In the genomic region with DNA sequence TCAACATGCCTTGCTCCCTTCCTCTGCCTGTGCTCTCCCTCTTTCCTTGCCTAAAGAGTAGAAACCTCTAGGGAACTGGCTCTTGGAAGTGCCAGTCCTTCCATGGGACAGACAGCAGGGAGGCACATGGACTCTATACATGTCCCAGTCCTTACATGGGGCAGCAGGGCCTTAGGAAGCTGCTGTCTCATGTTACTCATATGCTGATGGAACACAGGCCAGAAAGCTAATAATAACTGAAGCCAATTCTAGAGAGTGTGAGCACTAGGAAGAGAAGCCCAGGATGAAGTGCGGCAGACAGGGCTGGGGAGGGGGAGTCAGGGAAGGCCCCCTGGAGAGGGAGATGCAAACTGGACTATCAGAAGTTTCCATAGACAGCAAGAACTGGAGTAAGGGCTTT, we compare ENCODE assay signal across 21 mouse cellular contexts. TPM values are rescaled to one million over a fixed set of nuclear protein-coding genes. Genes with fewer than 3 reads are reported as not detected.
DNase-seq lines count a peak whose midpoint lies in the region; ATAC-seq and TF ChIP-seq lines count a peak whose summit lies in the region.
"Had no signal": no experiment of that assay in that cellular context is flagged by ENCODE, and none has a peak within 500 bp of the region (broad histone marks: within the 10 kb centered on the region; RNA-seq: fewer than 3 reads in every experiment).

No protein-coding gene starts in this region.

- no peaks in the 10 kb centered on the region for H3K9me3 ChIP-seq in heart, embryonic 10.5 days
- no peaks in the 10 kb centered on the region for H3K9me3 ChIP-seq in heart, embryonic 16.5 days (replicated peaks; ENCODE audit: control insufficient read depth, low read length)
- H3K9me3 ChIP-seq in intestine, embryonic 15.5 days, result no peaks in the 10 kb centered on the region
- no peaks in the 10 kb centered on the region for H3K9me3 ChIP-seq in stomach, embryonic 16.5 days (replicated peaks; ENCODE audit: control insufficient read depth, low read length)
- H3K9me3 ChIP-seq: embryonic facial prominence, embryonic 15.5 days; hindbrain, embryonic 10.5 days; midbrain, embryonic 15.5 days; neural tube, embryonic 13.5 days had no signal

- H3K9ac ChIP-seq in heart, adult 2 months (ENCODE audit: low read depth, low read length), result no peak overlapping the region
- 0 out of 2 replicates have a peak overlapping the region, but pooled peaks have one; percentile 5 for H3K9ac ChIP-seq in heart, embryonic 16.5 days (ENCODE audit: low read length)
- no peak overlapping the region for H3K9ac ChIP-seq in intestine, embryonic 15.5 days
- H3K9ac ChIP-seq in stomach, embryonic 16.5 days (ENCODE audit: low read length), result 0 out of 2 replicates have a peak overlapping the region, but pooled peaks have one; percentile 22
- H3K9ac ChIP-seq: embryonic facial prominence, embryonic 15.5 days; midbrain, embryonic 15.5 days; neural tube, embryonic 13.5 days had no signal

- intact Hi-C loops in heart, adult 2 months (cut with DNase I), result no loop called here

- H3K79me2 ChIP-seq in heart, adult 2 months (replicated peaks; ENCODE audit: control insufficient read depth, insufficient read depth, low read length), result no peaks in the 10 kb centered on the region

- H3K27me3 ChIP-seq in heart, embryonic 10.5 days (ENCODE audit: insufficient read depth, poor library complexity, severe bottlenecking), result 0 out of 2 replicates have a peak, but pooled peaks cover 11% of the 10 kb centered on the region
- H3K27me3 ChIP-seq in heart, adult 2 months (ENCODE audit: control insufficient read depth, insufficient read depth, low read length), result no peaks in the 10 kb centered on the region
- no peaks in the 10 kb centered on the region for H3K27me3 ChIP-seq in heart, embryonic 16.5 days (ENCODE audit: control insufficient read depth, insufficient read depth, low read length)
- no peaks in the 10 kb centered on the region for H3K27me3 ChIP-seq in intestine, embryonic 15.5 days (replicated peaks)
- no peaks in the 10 kb centered on the region for H3K27me3 ChIP-seq in stomach, embryonic 16.5 days (ENCODE audit: control insufficient read depth, insufficient read depth, low read length)
- H3K27me3 ChIP-seq: embryonic facial prominence, embryonic 15.5 days; midbrain, embryonic 15.5 days; neural tube, embryonic 13.5 days had no signal

- TF ChIP-seq CTCF in heart, adult 2 months (IDR thresholded peaks at IDR 0.05), result no peak

- no peak for TF ChIP-seq EP300 in heart, adult 2 months (IDR thresholded peaks at IDR 0.05; ENCODE audit: insufficient read depth, low read depth, low read length)

- no peak for DNase-seq in heart, embryonic 10.5 days (ENCODE audit: low spot score)
- no peak for DNase-seq in heart, adult 2 months
- DNase-seq in heart, adult 8-10 months (ENCODE audit: low spot score), result no peak
- no peak for DNase-seq in lung, postnatal 4 days
- DNase-seq: adrenal gland, postnatal 36 days; cerebellum, adult 9-10 months; kidney, adult 18-20 months; left cerebral cortex, postnatal 4 days; retina, postnatal 1 day had no signal

- peaks cover 69% of the 10 kb centered on the region for H3K4me1 ChIP-seq in heart, embryonic 10.5 days
- peaks cover 3% of the 10 kb centered on the region for H3K4me1 ChIP-seq in heart, adult 2 months (ENCODE audit: control insufficient read depth, insufficient read depth, low read length)
- H3K4me1 ChIP-seq in heart, embryonic 16.5 days (ENCODE audit: control insufficient read depth, insufficient read depth, low read length), result peaks cover 27% of the 10 kb centered on the region
- peaks cover 27% of the 10 kb centered on the region for H3K4me1 ChIP-seq in intestine, embryonic 15.5 days (replicated peaks)
- H3K4me1 ChIP-seq in stomach, embryonic 16.5 days (ENCODE audit: control insufficient read depth, insufficient read depth, low read length), result peaks cover 12% of the 10 kb centered on the region

- H3K4me3 ChIP-seq in heart, embryonic 10.5 days, result no peak overlapping the region
- H3K4me3 ChIP-seq in heart, adult 2 months, result no peak overlapping the region
- no peak overlapping the region for H3K4me3 ChIP-seq in heart, embryonic 16.5 days (ENCODE audit: low read length)
- H3K4me3 ChIP-seq in intestine, embryonic 15.5 days (replicated peaks), result no peak overlapping the region
- H3K4me3 ChIP-seq in stomach, embryonic 16.5 days (replicated peaks; ENCODE audit: low read length), result no peak overlapping the region
- H3K4me3 ChIP-seq: embryonic facial prominence, embryonic 15.5 days; hindbrain, embryonic 10.5 days; midbrain, embryonic 15.5 days; myocyte; neural tube, embryonic 13.5 days had no signal

- no peak overlapping the region for H3K4me2 ChIP-seq in heart, embryonic 16.5 days (ENCODE audit: low read depth, low read length)
- no peak overlapping the region for H3K4me2 ChIP-seq in intestine, embryonic 15.5 days (replicated peaks)
- no peak overlapping the region for H3K4me2 ChIP-seq in stomach, embryonic 16.5 days (ENCODE audit: low read depth, low read length)
- H3K4me2 ChIP-seq: embryonic facial prominence, embryonic 15.5 days; midbrain, embryonic 15.5 days; neural tube, embryonic 13.5 days had no signal

- ATAC-seq in heart, embryonic 16.5 days (replicated peaks; ENCODE audit: extremely low read depth, insufficient read depth, low FRiP score), result no peak; the same call in 1 of the 2 replicates
- no peak for ATAC-seq in intestine, embryonic 15.5 days
- no peak for ATAC-seq in stomach, embryonic 16.5 days (ENCODE audit: insufficient read depth, low FRiP score)
- ATAC-seq: CD4-positive, CD25-positive, alpha-beta regulatory T cell, adult 4 months; forebrain, embryonic 14.5 days; hindbrain, embryonic 16.5 days; midbrain, embryonic 15.5 days had no signal

- H3K27ac ChIP-seq in heart, embryonic 10.5 days, result peak overlapping the region; percentile 82
- no peak overlapping the region for H3K27ac ChIP-seq in heart, adult 2 months
- H3K27ac ChIP-seq in heart, embryonic 16.5 days (ENCODE audit: low read length), result peak overlapping the region; percentile 50; the same call in 1 of the 2 replicates
- peak overlapping the region; percentile 68 for H3K27ac ChIP-seq in intestine, embryonic 15.5 days
- H3K27ac ChIP-seq in stomach, embryonic 16.5 days (ENCODE audit: low read length), result peak overlapping the region; percentile 30
- H3K27ac ChIP-seq: embryonic facial prominence, embryonic 15.5 days; macrophage; midbrain, embryonic 15.5 days; neural tube, embryonic 13.5 days had no signal

- no peak for TF ChIP-seq POLR2A in heart, adult 2 months (IDR thresholded peaks at IDR 0.05; ENCODE audit: insufficient read depth, low read depth, low read length)

- no peaks in the 10 kb centered on the region for H3K36me3 ChIP-seq in heart, embryonic 10.5 days
- no peaks in the 10 kb centered on the region for H3K36me3 ChIP-seq in heart, adult 2 months (ENCODE audit: control insufficient read depth, insufficient read depth, low read length)
- no peaks in the 10 kb centered on the region for H3K36me3 ChIP-seq in heart, embryonic 16.5 days (ENCODE audit: control insufficient read depth, insufficient read depth)
- H3K36me3 ChIP-seq in intestine, embryonic 15.5 days, result no peaks in the 10 kb centered on the region
- H3K36me3 ChIP-seq in stomach, embryonic 16.5 days (ENCODE audit: control insufficient read depth, insufficient read depth, low read length), result no peaks in the 10 kb centered on the region
- H3K36me3 ChIP-seq: embryonic facial prominence, embryonic 15.5 days; hindbrain, embryonic 10.5 days; midbrain, embryonic 15.5 days; neural tube, embryonic 13.5 days had no signal

- WGBS in heart, embryonic 10.5 days, result 19% methylated on average over 1 of the region's 1 CpGs
- 43% methylated on average over 1 of the region's 1 CpGs for WGBS in heart, adult 2 months
- 40% methylated on average over 1 of the region's 1 CpGs for WGBS in heart, embryonic 16.5 days
- WGBS in intestine, embryonic 15.5 days, result 55% methylated on average over 1 of the region's 1 CpGs
- WGBS in stomach, embryonic 16.5 days, result 53% methylated on average over 1 of the region's 1 CpGs

RNA-seq across cellular contexts. Expression of gene Neurl1b, which starts 38.2 kb away (rescaled TPM):
- polyA plus RNA-seq in heart, embryonic 10.5 days (2016; fragmentation: Nextera tagmentation; extraction: Ambion mirVana), result 1.3 and 1.8 TPM in 2 replicates
- total RNA-seq in heart, adult 2 months (2021), result 1 to 10 TPM; 3.9 to 5.0 TPM
- polyA plus RNA-seq in heart, adult 2 months (2012; rRNA removed), result 4.6 and 4.7 TPM in 2 replicates
- 3.0 and 3.3 TPM in 2 replicates for polyA plus RNA-seq in heart, embryonic 16.5 days (2015; fragmentation: Nextera tagmentation; extraction: Ambion mirVana)
- 1 to 10 TPM; 3.6 to 5.1 (median 4.4) TPM for total RNA-seq in heart, adult 8-10 months (2022)
- 1.8 and 2.2 TPM in 2 replicates for polyA plus RNA-seq in intestine, embryonic 15.5 days (2015; fragmentation: Nextera tagmentation; extraction: Ambion mirVana)
- polyA plus RNA-seq in stomach, embryonic 16.5 days (2015; fragmentation: Nextera tagmentation; extraction: Ambion mirVana), result 2.3 and 2.9 TPM in 2 replicates

Comparison
In these comparisons a context has a peak if more than half of its experiments do, and no peak if none do; other contexts are left out.
1. H3K9ac ChIP-seq: peak in heart, embryonic 16.5 days (single experiment) and stomach, embryonic 16.5 days (single experiment); none in heart, adult 2 months (single experiment) and intestine, embryonic 15.5 days (single experiment).